Mouse (Mus musculus) cortical plate, adult 2 months (tissue): ENCODE measurements around the gene Rbsn.

Experiments
- CTCF ChIP-seq: fragments of 200-500 bp; IDR thresholded peaks from 2 replicates; pipeline ENCODE4 v1.5.1; 2011; ENCODE audit warnings: mild to moderate bottlenecking, control low read depth, low read length; ENCODE audit not compliant: insufficient read depth; ENCODE audit errors: extremely low read depth
- POLR2A ChIP-seq: fragments of 200-500 bp; IDR thresholded peaks from 2 replicates; pipeline ENCODE4 v1.6.1; 2011; ENCODE audit warnings: mild to moderate bottlenecking, low read length, control low read depth; ENCODE audit not compliant: insufficient read depth; ENCODE audit errors: extremely low read depth

DNA sequence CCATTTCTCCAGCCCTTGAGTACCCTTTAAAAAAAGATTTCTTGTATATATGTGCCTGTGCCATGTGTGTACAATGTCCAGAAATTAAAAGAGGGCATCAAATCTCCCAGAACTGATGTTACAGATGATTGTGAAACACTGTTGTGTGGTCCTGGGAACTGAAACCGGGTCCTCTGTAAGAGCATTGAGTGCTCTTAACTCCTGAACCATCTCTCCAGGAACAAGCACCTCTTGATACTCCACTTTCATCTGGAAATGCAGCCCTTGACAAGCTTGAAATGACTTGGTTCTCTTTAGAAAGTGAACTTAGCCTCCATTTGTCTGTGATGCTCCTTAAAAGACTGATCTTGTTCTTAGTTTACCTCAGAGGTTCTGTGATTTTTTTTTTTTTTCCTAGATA lies 52.0 kb downstream of the Rbsn start:
- no peak for TF ChIP-seq POLR2A
- no peak for TF ChIP-seq CTCF
